Mouse (Mus musculus) cerebellum, adult 9-11 months (tissue): Measurements from ENCODE around the gene Ptrhd1.

Experiments used
- DNase-seq: peaks from one replicate; pipeline ENCODE4 v3.0.0; 2022

Gene Ptrhd1

DNA sequence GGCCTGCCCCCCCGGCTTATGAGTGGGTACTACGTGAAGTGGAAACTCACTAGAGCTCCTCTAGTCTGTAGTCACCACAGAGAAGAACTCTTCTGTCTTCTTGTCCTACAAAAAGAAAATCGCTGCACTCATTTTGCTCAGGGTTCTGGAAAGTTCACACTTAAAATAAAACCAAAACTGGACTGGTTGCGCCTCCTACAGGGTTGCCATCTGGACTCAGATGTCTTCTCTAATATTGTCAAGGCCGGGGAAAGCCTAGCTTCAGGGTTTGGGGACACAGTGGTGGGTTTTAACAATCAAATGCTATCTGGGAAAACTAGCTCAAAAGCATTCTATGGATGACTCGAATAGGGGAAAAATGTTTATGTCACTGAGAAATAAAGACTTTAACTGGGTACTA is 16.0 kb downstream of the Ptrhd1 start:
- peak; percentile 70 for DNase-seq

DNA sequence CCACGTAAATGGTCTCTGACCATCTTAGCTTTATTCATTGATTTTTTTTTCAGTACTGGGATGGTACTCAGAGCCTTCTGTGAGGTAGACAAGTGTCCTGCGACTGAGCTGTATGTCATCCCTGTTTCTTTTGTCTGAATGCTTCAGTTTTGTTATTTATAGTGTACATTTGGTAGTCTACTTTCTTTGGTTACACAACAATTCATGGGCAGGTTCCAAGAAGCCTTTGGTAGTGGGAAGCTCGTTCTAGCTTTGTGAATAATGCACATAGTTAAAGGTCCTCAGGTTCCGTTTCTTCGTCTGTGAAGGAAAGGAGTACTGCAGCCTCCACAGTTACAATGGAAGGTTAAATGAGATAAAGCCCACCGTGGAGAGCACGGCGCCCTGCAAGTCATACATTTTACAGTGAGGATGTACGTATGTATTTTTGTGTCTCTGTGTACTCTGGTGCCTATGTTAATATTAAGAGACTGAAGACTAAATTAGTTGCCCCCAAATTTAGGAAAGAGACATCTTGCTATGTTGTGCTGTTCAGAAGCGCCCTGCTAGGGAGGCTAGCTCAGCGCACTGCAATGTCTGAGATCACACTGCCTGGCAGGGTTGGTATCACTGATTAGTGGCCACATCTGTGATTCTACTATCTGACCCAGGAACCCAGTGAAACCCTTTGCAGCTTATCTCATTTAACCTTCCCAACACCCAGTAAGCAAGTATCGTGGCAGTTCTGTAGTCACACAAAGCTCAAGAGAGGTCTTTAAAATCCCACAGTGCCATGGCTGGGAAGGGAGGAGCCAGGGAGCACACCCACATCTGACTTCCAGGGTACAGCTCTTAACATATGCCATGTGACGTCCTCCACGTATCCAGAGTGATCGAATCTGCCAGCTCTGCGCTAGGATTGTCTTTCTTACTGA is 19.2 kb downstream of the Ptrhd1 start:
- no peak for DNase-seq

DNA sequence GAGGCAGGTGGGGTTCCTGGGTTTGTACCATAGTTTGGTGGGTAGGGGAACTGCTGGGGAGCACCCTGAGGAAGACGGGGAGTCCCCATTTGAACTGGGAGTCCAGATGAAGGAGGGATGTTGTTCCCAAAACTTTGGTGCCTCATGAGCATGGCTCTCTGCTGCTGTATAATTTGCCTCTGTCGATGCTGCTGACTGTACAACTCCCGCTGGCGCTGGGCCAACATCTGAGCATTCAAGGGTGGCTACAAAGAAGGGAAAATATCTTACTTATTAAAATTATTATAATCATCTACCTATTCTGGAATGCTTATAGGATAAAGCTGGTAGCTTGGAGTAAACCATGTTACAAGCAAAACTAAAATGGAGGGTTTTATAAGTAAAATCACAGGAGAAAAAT is 33.9 kb downstream of the Ptrhd1 start:
- DNase-seq = no peak

GRCm38 (mm10) chr12:4271078-4271477 is 37.3 kb downstream of the Ptrhd1 start:
- DNase-seq = peak; percentile 46

GRCm38 (mm10) chr12:4278978-4279755 is 45.3 kb downstream of the Ptrhd1 start:
- DNase-seq = no peak

DNA sequence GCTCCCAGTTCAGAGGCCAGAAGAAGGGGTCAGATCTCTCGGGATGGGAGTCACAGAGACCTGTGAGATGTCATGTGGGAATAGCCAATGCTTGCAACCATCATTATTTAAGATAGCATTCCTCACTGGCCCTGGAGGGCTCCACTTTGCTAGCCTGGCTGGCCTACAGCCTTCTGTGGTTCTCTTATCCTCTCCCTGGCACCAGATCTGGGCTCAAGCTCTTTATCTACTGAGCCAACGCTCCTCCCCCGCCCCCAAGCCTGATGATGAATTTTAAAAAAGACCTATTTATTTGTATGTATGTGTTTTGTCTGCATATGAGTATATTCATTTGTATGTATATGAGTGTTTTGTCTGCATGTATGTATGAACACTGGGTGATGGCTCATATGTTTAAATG is 46.1 kb downstream of the Ptrhd1 start:
- DNase-seq = no peak

DNA sequence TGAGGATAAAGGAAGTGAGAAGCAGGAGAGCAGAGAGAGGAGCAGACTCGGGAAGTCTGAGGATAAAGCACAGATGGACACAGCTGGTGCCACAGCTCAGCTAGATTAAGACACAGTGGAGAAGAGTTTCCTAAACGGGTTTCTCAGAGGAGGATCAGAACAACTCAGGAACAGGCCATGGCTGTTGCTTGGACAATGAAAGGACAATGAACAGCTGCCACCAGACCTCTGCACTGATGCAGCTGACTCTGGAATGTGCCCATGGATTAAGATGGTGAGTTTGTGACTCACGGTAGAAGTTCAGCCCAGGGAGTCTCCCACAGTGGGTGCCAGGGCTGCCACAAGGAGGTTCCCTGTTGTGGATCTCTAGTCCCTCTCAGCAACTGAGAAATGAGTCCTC is 51.4 kb downstream of the Ptrhd1 start:
- DNase-seq = no peak
